Mouse (Mus musculus): ENCODE results near the gene Slc44a1.
A peak's percentile ranks its signal among the peaks of the same experiment; 100 is the strongest.

Slc44a1 gene

GRCm38 (mm10) chr4:53614576-53615225, 174.5 kb downstream of the Slc44a1 start:
- DNase-seq (ENCODE audit: low spot score in 2 of 2), result no peak

GRCm38 (mm10) chr4:53617968-53618367, 177.8 kb downstream of the Slc44a1 start:
- DNase-seq (ENCODE audit: low spot score in 2 of 2), result no peak

GRCm38 (mm10) chr4:53620104-53620503, 179.9 kb downstream of the Slc44a1 start:
- DNase-seq (ENCODE audit: low spot score in 2 of 2), result no peak

- DNase-seq (ENCODE audit: low spot score in 2 of 2), result no peak
Measured at GRCm38 (mm10) chr4:53621084-53621483, 180.9 kb downstream of the Slc44a1 start.

GRCm38 (mm10) chr4:53621490-53621889, 181.3 kb downstream of the Slc44a1 start:
- DNase-seq (ENCODE audit: low spot score in 2 of 2), result no peak

- DNase-seq (ENCODE audit: low spot score in 2 of 2), result no peak
Measured at GRCm38 (mm10) chr4:53623711-53624110, 183.5 kb downstream of the Slc44a1 start.

GRCm38 (mm10) chr4:53624816-53625215, 184.6 kb downstream of the Slc44a1 start:
- DNase-seq (ENCODE audit: low spot score in 2 of 2), result no peak

GRCm38 (mm10) chr4:53625263-53625662, 185.1 kb downstream of the Slc44a1 start:
- no peak for DNase-seq (ENCODE audit: low spot score in 2 of 2)

- no peak for DNase-seq (ENCODE audit: low spot score in 2 of 2)
Measured at GRCm38 (mm10) chr4:53628924-53629323, 188.7 kb downstream of the Slc44a1 start.

GRCm38 (mm10) chr4:53630963-53631315, 190.7 kb downstream of the Slc44a1 start:
- no peak for DNase-seq (ENCODE audit: low spot score in 2 of 2)

- DNase-seq (ENCODE audit: low spot score in 2 of 2), result peak; percentile 57 to 73
Measured at GRCm38 (mm10) chr4:53631316-53632010, 191.2 kb downstream of the Slc44a1 start, which contains the start of gene Fsd1l. Gene Fsd1l, plus strand, starts transcription at chr4:53631471.

- no peak for DNase-seq (ENCODE audit: low spot score in 2 of 2)
Measured at GRCm38 (mm10) chr4:53632011-53632349, 191.8 kb downstream of the Slc44a1 start.

- no peak for DNase-seq (ENCODE audit: low spot score in 2 of 2)
Measured at GRCm38 (mm10) chr4:53635336-53635735, 195.1 kb downstream of the Slc44a1 start.

GRCm38 (mm10) chr4:53637269-53637909, 197.2 kb downstream of the Slc44a1 start:
- DNase-seq (ENCODE audit: low spot score in 2 of 2), result no peak

GRCm38 (mm10) chr4:53638549-53639123, 198.4 kb downstream of the Slc44a1 start:
- no peak for DNase-seq (ENCODE audit: low spot score in 2 of 2)

GRCm38 (mm10) chr4:53658029-53658428, 217.8 kb downstream of the Slc44a1 start:
- no peak for DNase-seq (ENCODE audit: low spot score in 2 of 2)

GRCm38 (mm10) chr4:53660711-53661110, 220.5 kb downstream of the Slc44a1 start:
- no peak for DNase-seq (ENCODE audit: low spot score in 2 of 2)
